Mouse (Mus musculus) fat pad, adult 2 months (tissue): ENCODE data around the gene Smad3.

Experiments used
- DNase-seq: peaks from one replicate; pipeline ENCODE4 v3.0.0-alpha.2; 2011; ENCODE audit warnings: low read depth, low spot score; ENCODE audit errors: extremely low read depth

The Smad3 gene

DNA sequence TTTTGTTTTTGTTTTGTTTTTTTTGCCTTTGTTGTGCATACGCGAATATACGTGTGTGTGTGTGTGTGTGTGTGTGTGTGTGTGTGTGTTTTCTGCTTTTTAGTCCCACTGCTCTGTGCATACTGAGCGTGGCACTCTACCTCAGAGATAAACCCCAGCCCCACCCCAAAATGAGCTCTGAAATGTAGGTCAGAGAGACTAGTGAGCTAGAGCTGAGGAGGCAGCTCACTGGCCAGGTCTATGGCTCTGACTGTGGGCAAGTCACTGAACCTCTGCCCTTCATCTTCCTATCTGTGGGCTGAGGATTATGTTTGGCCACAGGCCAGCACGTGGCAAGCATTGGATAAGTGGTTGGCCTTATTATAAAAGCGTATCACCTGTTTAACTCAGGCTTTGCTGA lies 153.9 kb downstream of the Smad3 start:
- DNase-seq, result no peak

DNA sequence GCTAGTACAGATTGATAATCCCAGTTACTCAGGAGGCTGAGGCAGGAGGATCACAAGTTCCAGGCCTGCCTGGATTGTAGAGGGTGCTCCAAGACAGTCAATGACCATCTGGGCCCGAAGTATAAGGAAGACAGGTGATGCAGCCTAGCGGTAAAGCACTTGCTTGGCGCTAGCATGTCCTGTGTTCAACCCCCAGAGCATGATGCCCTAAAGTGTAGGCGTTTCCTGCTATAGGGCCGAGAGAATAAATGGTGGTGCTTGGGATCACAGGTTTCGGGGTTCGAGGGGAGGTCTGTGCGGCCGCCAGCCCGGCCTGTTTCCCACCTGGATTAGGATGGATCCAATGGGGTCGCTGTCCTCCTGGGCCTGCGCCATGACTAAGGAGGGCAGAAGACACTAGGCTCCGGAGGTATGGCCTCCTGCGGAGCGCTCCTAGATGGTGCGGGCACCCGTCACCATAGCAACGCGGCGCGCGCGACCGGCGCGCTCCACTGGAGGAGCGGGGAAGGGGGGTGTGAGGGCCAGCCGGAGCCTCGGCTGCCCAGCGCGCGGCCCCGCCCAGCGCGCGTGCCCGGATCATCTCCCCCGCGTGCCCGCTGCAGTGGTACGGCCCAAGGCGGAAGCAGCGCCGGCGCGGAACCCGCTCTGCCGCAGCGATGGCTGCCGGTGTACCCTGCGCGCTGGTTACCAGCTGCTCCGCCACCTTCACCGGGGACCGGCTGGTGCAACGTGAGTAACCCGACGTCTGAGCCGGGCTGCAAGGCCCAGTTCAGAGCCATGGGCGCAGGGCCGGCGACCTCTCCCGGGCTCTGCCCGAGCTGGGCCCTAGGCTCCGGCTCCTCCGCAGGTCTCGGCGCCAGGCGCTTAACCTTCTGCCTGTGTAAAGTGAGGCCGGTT lies 155.5 kb downstream of the Smad3 start, which contains the start of the genes Iqch and Aagab:
Iqch (minus strand) TSS at position 451 of the 897 bp plus-strand sequence.
Aagab (plus strand) TSS at position 618 of the 897 bp plus-strand sequence.
- no peak for DNase-seq
